Mouse (Mus musculus): Measurements from ENCODE around the gene Ddx39. TPM values are rescaled to one million over a fixed set of nuclear protein-coding genes. Genes with fewer than 3 reads are reported as not detected.

The Ddx39 gene
- polyA plus RNA-seq, 1 experiment, result 28.7 TPM

GRCm38 (mm10) chr8:83756273-83756672 lies 41.3 kb downstream of the Ddx39 start:
- Histone ChIP-seq H3K4me3 (ENCODE audit: insufficient read depth, low read depth, low read length) (no peak overlapping the region), H3K27me3 (replicated peaks; ENCODE audit: control insufficient read depth, insufficient read depth, low read length) (no peaks in the 10 kb centered on the region), H3K36me3 (ENCODE audit: control insufficient read depth, insufficient read depth, low read length) (no peaks in the 10 kb centered on the region), H3K27ac (ENCODE audit: insufficient read depth, low read depth, low read length) (no peak overlapping the region), H3K4me1 (ENCODE audit: control insufficient read depth, insufficient read depth, low read length) (no peaks in the 10 kb centered on the region; the same call in 1 of the 2 replicates)
- TF ChIP-seq POLR2A (IDR thresholded peaks at IDR 0.05; ENCODE audit: low read depth, low read length) (no peak), CTCF (conservative IDR thresholded peaks at IDR 0.05; ENCODE audit: insufficient read depth, insufficient read length, low read depth, low read length) (no peak)
- WGBS, result 98% methylated on average over 3 of the region's 3 CpGs
- DNase-seq, result no peak

- Histone ChIP-seq H3K4me3 (ENCODE audit: insufficient read depth, low read depth, low read length) (no peak overlapping the region), H3K27ac (ENCODE audit: insufficient read depth, low read depth, low read length) (no peak overlapping the region), H3K27me3 (replicated peaks; ENCODE audit: control insufficient read depth, insufficient read depth, low read length) (no peaks in the 10 kb centered on the region), H3K36me3 (ENCODE audit: control insufficient read depth, insufficient read depth, low read length) (no peaks in the 10 kb centered on the region), H3K4me1 (ENCODE audit: control insufficient read depth, insufficient read depth, low read length) (no peaks in the 10 kb centered on the region; the same call in 1 of the 2 replicates)
- 78% methylated on average over 6 of the region's 6 CpGs for WGBS
- TF ChIP-seq CTCF (conservative IDR thresholded peaks at IDR 0.05; ENCODE audit: insufficient read depth, insufficient read length, low read depth, low read length), result no peak
- no peak for TF ChIP-seq POLR2A (IDR thresholded peaks at IDR 0.05; ENCODE audit: low read depth, low read length)
- no peak for DNase-seq
These were observed 42.2 kb downstream of the Ddx39 start for GRCm38 (mm10) chr8:83757084-83757607.

GRCm38 (mm10) chr8:83758298-83758697 lies 43.3 kb downstream of the Ddx39 start:
- TF ChIP-seq CTCF (conservative IDR thresholded peaks at IDR 0.05; ENCODE audit: insufficient read depth, insufficient read length, low read depth, low read length) (no peak), POLR2A (IDR thresholded peaks at IDR 0.05; ENCODE audit: low read depth, low read length) (no peak)
- no peak for DNase-seq
- Histone ChIP-seq H3K27me3 (replicated peaks; ENCODE audit: control insufficient read depth, insufficient read depth, low read length) (no peaks in the 10 kb centered on the region), H3K4me1 (ENCODE audit: control insufficient read depth, insufficient read depth, low read length) (no peaks in the 10 kb centered on the region; the same call in 1 of the 2 replicates), H3K27ac (ENCODE audit: insufficient read depth, low read depth, low read length) (no peak overlapping the region), H3K4me3 (ENCODE audit: insufficient read depth, low read depth, low read length) (no peak overlapping the region), H3K36me3 (ENCODE audit: control insufficient read depth, insufficient read depth, low read length) (no peaks in the 10 kb centered on the region)
- WGBS, result 80% methylated on average over 5 of the region's 5 CpGs

- no peaks in the 10 kb centered on the region; the same call in 1 of the 2 replicates for H3K4me1 ChIP-seq (ENCODE audit: control insufficient read depth, insufficient read depth, low read length)
- H3K4me3 ChIP-seq (ENCODE audit: insufficient read depth, low read depth, low read length), result no peak overlapping the region
- no peaks in the 10 kb centered on the region for H3K27me3 ChIP-seq (replicated peaks; ENCODE audit: control insufficient read depth, insufficient read depth, low read length)
- no peak overlapping the region for H3K27ac ChIP-seq (ENCODE audit: insufficient read depth, low read depth, low read length)
- H3K36me3 ChIP-seq (ENCODE audit: control insufficient read depth, insufficient read depth, low read length), result no peaks in the 10 kb centered on the region
- peak; percentile 63 for DNase-seq
- TF ChIP-seq CTCF (conservative IDR thresholded peaks at IDR 0.05; ENCODE audit: insufficient read depth, insufficient read length, low read depth, low read length) (no peak), POLR2A (IDR thresholded peaks at IDR 0.05; ENCODE audit: low read depth, low read length) (no peak)
- WGBS, result 28% methylated on average over 2 of the region's 2 CpGs
These were observed 44.3 kb downstream of the Ddx39 start for GRCm38 (mm10) chr8:83759231-83759759.

- no peaks in the 10 kb centered on the region for H3K27me3 ChIP-seq (replicated peaks; ENCODE audit: control insufficient read depth, insufficient read depth, low read length)
- TF ChIP-seq POLR2A (IDR thresholded peaks at IDR 0.05; ENCODE audit: low read depth, low read length) (no peak), CTCF (conservative IDR thresholded peaks at IDR 0.05; ENCODE audit: insufficient read depth, insufficient read length, low read depth, low read length) (no peak)
- no peaks in the 10 kb centered on the region; the same call in 1 of the 2 replicates for H3K4me1 ChIP-seq (ENCODE audit: control insufficient read depth, insufficient read depth, low read length)
- no peak overlapping the region for H3K27ac ChIP-seq (ENCODE audit: insufficient read depth, low read depth, low read length)
- H3K36me3 ChIP-seq (ENCODE audit: control insufficient read depth, insufficient read depth, low read length), result no peaks in the 10 kb centered on the region
- no peak overlapping the region for H3K4me3 ChIP-seq (ENCODE audit: insufficient read depth, low read depth, low read length)
- WGBS, result 97% methylated on average over 8 of the region's 8 CpGs
- DNase-seq, result no peak
These were observed 49.1 kb downstream of the Ddx39 start for GRCm38 (mm10) chr8:83764116-83764515.

GRCm38 (mm10) chr8:83764717-83765116 lies 49.7 kb downstream of the Ddx39 start:
- no peak for DNase-seq

GRCm38 (mm10) chr8:83765663-83766062 lies 50.7 kb downstream of the Ddx39 start:
- H3K36me3 ChIP-seq (ENCODE audit: control insufficient read depth, insufficient read depth, low read length), result no peaks in the 10 kb centered on the region
- no peak for DNase-seq
- no peak for TF ChIP-seq POLR2A (IDR thresholded peaks at IDR 0.05; ENCODE audit: low read depth, low read length)
- TF ChIP-seq CTCF (conservative IDR thresholded peaks at IDR 0.05; ENCODE audit: insufficient read depth, insufficient read length, low read depth, low read length), result no peak
- H3K27me3 ChIP-seq (replicated peaks; ENCODE audit: control insufficient read depth, insufficient read depth, low read length), result no peaks in the 10 kb centered on the region
- H3K4me1 ChIP-seq (ENCODE audit: control insufficient read depth, insufficient read depth, low read length), result no peaks in the 10 kb centered on the region
- no peak overlapping the region for H3K27ac ChIP-seq (ENCODE audit: insufficient read depth, low read depth, low read length)
- no peak overlapping the region for H3K4me3 ChIP-seq (ENCODE audit: insufficient read depth, low read depth, low read length)

More at GRCm38 (mm10) chr8:83764717-83765116, 49.7 kb downstream of the Ddx39 start:
- TF ChIP-seq POLR2A (IDR thresholded peaks at IDR 0.05; ENCODE audit: low read depth, low read length) (no peak), CTCF (conservative IDR thresholded peaks at IDR 0.05; ENCODE audit: insufficient read depth, insufficient read length, low read depth, low read length) (no peak)
- Histone ChIP-seq H3K27me3 (replicated peaks; ENCODE audit: control insufficient read depth, insufficient read depth, low read length) (no peaks in the 10 kb centered on the region), H3K4me3 (ENCODE audit: insufficient read depth, low read depth, low read length) (no peak overlapping the region), H3K4me1 (ENCODE audit: control insufficient read depth, insufficient read depth, low read length) (no peaks in the 10 kb centered on the region; the same call in 1 of the 2 replicates), H3K36me3 (ENCODE audit: control insufficient read depth, insufficient read depth, low read length) (no peaks in the 10 kb centered on the region), H3K27ac (ENCODE audit: insufficient read depth, low read depth, low read length) (no peak overlapping the region)
- WGBS, result 90% methylated on average over 2 of the region's 2 CpGs
